Mouse (Mus musculus) heart, adult 18-20 months (tissue): ENCODE measurements around the gene 9530077C05Rik. TPM values are rescaled to one million over a fixed set of nuclear protein-coding genes. Genes with fewer than 3 reads are reported as not detected.
A peak's percentile ranks its signal among the peaks of the same experiment; 100 is the strongest.

ENCODE experiments used
- DNase-seq, 2 experiments: peaks; one replicate each; pipeline ENCODE4 v3.0.0; 2021 to 2022; ENCODE audit warnings: mixed read lengths in 1 of 2
- total RNA-seq, 2 experiments: library from RNA; stranded (reverse); gene quantifications; 2 replicates each; pipeline ENCODE4 v1.2.3; 2021

Gene 9530077C05Rik
- total RNA-seq, 2 experiments from 2014 or later, result 0.30 to 0.31 TPM

GRCm38 (mm10) chr9:22457142-22457835, 46.0 kb downstream of the 9530077C05Rik start:
- peak; percentile 26 to 38 for DNase-seq

GRCm38 (mm10) chr9:22461946-22462345, 50.6 kb downstream of the 9530077C05Rik start:
- peak; percentile 47 to 60 for DNase-seq

- DNase-seq, result no peak
Observed at GRCm38 (mm10) chr9:22466212-22466611, 54.9 kb downstream of the 9530077C05Rik start.

GRCm38 (mm10) chr9:22467371-22468169, 56.3 kb downstream of the 9530077C05Rik start:
- peak; percentile 36 to 66 for DNase-seq

- DNase-seq, result peak in 1 of 2 experiments; percentile 75
Observed at GRCm38 (mm10) chr9:22468170-22468898, 57.0 kb downstream of the 9530077C05Rik start.

- no peak for DNase-seq
Observed at GRCm38 (mm10) chr9:22468899-22469259, 57.6 kb downstream of the 9530077C05Rik start.

- no peak for DNase-seq
Observed at GRCm38 (mm10) chr9:22469643-22470042, 58.3 kb downstream of the 9530077C05Rik start, which contains the start of gene Rp9. Gene Rp9 (minus strand): TSS chr9:22469743.

- peak; percentile 95 to 96 for DNase-seq
Observed at GRCm38 (mm10) chr9:22475424-22475868, 64.1 kb downstream of the 9530077C05Rik start, which contains the start of gene Bbs9. Gene Bbs9 (plus strand): TSS chr9:22475715.

- DNase-seq, result peak in 1 of 2 experiments; percentile 36
Observed at GRCm38 (mm10) chr9:22476265-22476664, 65.0 kb downstream of the 9530077C05Rik start.

- no peak for DNase-seq
Observed at GRCm38 (mm10) chr9:22478946-22479345, 67.6 kb downstream of the 9530077C05Rik start.

- no peak for DNase-seq
Observed at GRCm38 (mm10) chr9:22483866-22484561, 72.7 kb downstream of the 9530077C05Rik start.

- DNase-seq, result peak; percentile 12 to 36
Observed at GRCm38 (mm10) chr9:22484562-22485308, 73.4 kb downstream of the 9530077C05Rik start.

- no peak for DNase-seq
Observed at GRCm38 (mm10) chr9:22486211-22486610, 74.9 kb downstream of the 9530077C05Rik start.

- DNase-seq, result no peak
Observed at GRCm38 (mm10) chr9:22488963-22489362, 77.7 kb downstream of the 9530077C05Rik start.

Other genes with a start within 250 kb of the 9530077C05Rik start
- gene Zfp872, start 223.4 kb upstream of the 9530077C05Rik start, total RNA-seq, result under 1 TPM; 0.13 to 0.15 TPM
- gene Zfp809, start 185.8 kb upstream of the 9530077C05Rik start, total RNA-seq, result 10 to 100 TPM; 22.6 to 24.1 TPM
- gene Zfp599, start 151.6 kb upstream of the 9530077C05Rik start, total RNA-seq, result under 1 TPM; 0.15 to 0.21 TPM
- gene Zfp810, start 103.9 kb upstream of the 9530077C05Rik start, total RNA-seq, result 1 to 10 TPM; 4.7 to 5.5 TPM
- 1 to 10 TPM; 1.6 TPM for gene Anln, start 22.3 kb upstream of the 9530077C05Rik start, total RNA-seq
- gene Gm17545, start 42.8 kb downstream of the 9530077C05Rik start, total RNA-seq, result not detected
- gene Rp9, start 58.2 kb downstream of the 9530077C05Rik start, total RNA-seq, result 10 to 100 TPM; 39.2 to 39.6 TPM
- 10 to 100 TPM; 12.9 to 14.0 TPM for gene Bbs9, start 64.2 kb downstream of the 9530077C05Rik start, total RNA-seq